ENCODE assay signal across 8 mouse cellular contexts in the genomic region with DNA sequence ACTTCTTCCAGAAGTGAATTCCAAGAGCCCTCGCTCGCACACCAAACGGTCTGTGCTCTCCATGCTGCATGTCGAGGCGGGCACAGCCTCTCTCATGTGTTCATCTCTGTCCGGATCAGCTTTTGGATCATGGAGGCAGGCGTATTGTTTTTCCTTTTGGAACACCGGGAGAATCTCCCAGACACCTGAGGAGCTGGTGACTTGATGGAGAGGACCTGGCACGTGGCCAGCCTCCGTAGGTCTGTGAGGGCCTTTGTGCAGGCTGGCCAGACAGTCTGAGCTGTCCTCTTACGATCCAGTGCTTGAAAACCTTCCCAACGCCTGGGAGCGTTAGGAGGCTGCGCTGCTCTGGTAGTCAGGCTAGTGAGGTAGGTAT. TPM values are rescaled to one million over a fixed set of nuclear protein-coding genes. Genes with fewer than 3 reads are reported as not detected.
DNase-seq lines count a peak whose midpoint lies in the region; ATAC-seq and TF ChIP-seq lines count a peak whose summit lies in the region.

No protein-coding gene starts in this region.

- 0 out of 2 replicates have a peak, but pooled peaks have one; percentile 3 for ATAC-seq in kidney, embryonic 16.5 days (ENCODE audit: low FRiP score, low TSS enrichment)
- peak; percentile 9; the same call in 1 of the 2 replicates for ATAC-seq in forebrain, embryonic 14.5 days
- peak; percentile 36 for ATAC-seq in liver, embryonic 14.5 days (ENCODE audit: insufficient read depth)
- ATAC-seq in stomach, embryonic 16.5 days (ENCODE audit: insufficient read depth, low FRiP score), result 0 out of 2 replicates have a peak, but pooled peaks have one; percentile 1

- H3K36me3 ChIP-seq in kidney, embryonic 16.5 days (ENCODE audit: insufficient read depth, low read length), result peaks cover 11% of the 10 kb centered on the region
- H3K36me3 ChIP-seq in forebrain, embryonic 14.5 days (ENCODE audit: control insufficient read depth, insufficient read depth, low read length), result peaks cover 20% of the 10 kb centered on the region
- H3K36me3 ChIP-seq in liver, embryonic 14.5 days (replicated peaks; ENCODE audit: control insufficient read depth, insufficient read depth, low read depth), result peaks cover 7% of the 10 kb centered on the region; the same call in 1 of the 2 replicates
- peaks cover 8% of the 10 kb centered on the region; the same call in 1 of the 2 replicates for H3K36me3 ChIP-seq in stomach, embryonic 16.5 days (ENCODE audit: control insufficient read depth, insufficient read depth, low read length)

- WGBS in kidney, embryonic 16.5 days, result under 1% methylated on average over 14 of the region's 14 CpGs
- under 1% methylated on average over 14 of the region's 14 CpGs for WGBS in forebrain, embryonic 14.5 days
- under 1% methylated on average over 14 of the region's 14 CpGs for WGBS in liver, embryonic 14.5 days (ENCODE audit: insufficient replicate concordance)
- under 1% methylated on average over 14 of the region's 14 CpGs for WGBS in stomach, embryonic 16.5 days

- TF ChIP-seq EP300 in liver, embryonic 14.5 days (IDR thresholded peaks at IDR 0.05; ENCODE audit: low read depth), result no peak

- peak overlapping the region; percentile 92 for H3K9ac ChIP-seq in kidney, embryonic 16.5 days (replicated peaks; ENCODE audit: low read length)
- H3K9ac ChIP-seq in forebrain, embryonic 14.5 days (ENCODE audit: low read length), result peak overlapping the region; percentile 68
- peak overlapping the region; percentile 93 for H3K9ac ChIP-seq in liver, embryonic 14.5 days (replicated peaks)
- peak overlapping the region; percentile 76 for H3K9ac ChIP-seq in stomach, embryonic 16.5 days (ENCODE audit: low read length)

- H3K27ac ChIP-seq in kidney, embryonic 16.5 days (ENCODE audit: low read length), result peak overlapping the region; percentile 84
- H3K27ac ChIP-seq in bone marrow macrophage, adult 2 months (ENCODE audit: insufficient read depth, low read depth, low read length), result peak overlapping the region; percentile 44
- peak overlapping the region; percentile 34 for H3K27ac ChIP-seq in forebrain, embryonic 14.5 days (ENCODE audit: low read depth, low read length)
- H3K27ac ChIP-seq in liver, embryonic 14.5 days, result peak overlapping the region; percentile 43
- peak overlapping the region; percentile 34 for H3K27ac ChIP-seq in stomach, embryonic 16.5 days (ENCODE audit: low read length)

- H3K9me3 ChIP-seq in kidney, embryonic 16.5 days (ENCODE audit: low read length), result no peaks in the 10 kb centered on the region
- no peaks in the 10 kb centered on the region for H3K9me3 ChIP-seq in forebrain, embryonic 14.5 days (replicated peaks; ENCODE audit: control insufficient read depth, low read length)
- H3K9me3 ChIP-seq in liver, embryonic 14.5 days (ENCODE audit: control insufficient read depth, low read length), result no peaks in the 10 kb centered on the region
- no peaks in the 10 kb centered on the region for H3K9me3 ChIP-seq in stomach, embryonic 16.5 days (replicated peaks; ENCODE audit: control insufficient read depth, low read length)

- 0 out of 2 replicates have a peak, but pooled peaks have one; percentile 20 for TF ChIP-seq POLR2A in bone marrow macrophage, adult 2 months (IDR thresholded peaks at IDR 0.05; ENCODE audit: borderline replicate concordance, low read depth, low read length)

- H3K4me3 ChIP-seq in kidney, embryonic 16.5 days (ENCODE audit: low read length), result peak overlapping the region; percentile 89
- peak overlapping the region; percentile 88 for H3K4me3 ChIP-seq in bone marrow macrophage, adult 2 months (ENCODE audit: insufficient read depth, low read length)
- peak overlapping the region; percentile 49 for H3K4me3 ChIP-seq in forebrain, embryonic 14.5 days (ENCODE audit: low read depth, low read length)
- H3K4me3 ChIP-seq in liver, embryonic 14.5 days (ENCODE audit: insufficient read depth in 1 of 2, low read depth in 2 of 2, low read length in 2 of 2), result peak overlapping the region; percentile 87 to 92
- H3K4me3 ChIP-seq in stomach, embryonic 16.5 days (replicated peaks; ENCODE audit: low read length), result peak overlapping the region; percentile 60

- DNase-seq in kidney, adult 18-20 months, result no peak
- DNase-seq in forebrain, embryonic 14.5 days (ENCODE audit: low spot score), result no peak
- no peak for DNase-seq in liver, embryonic 14.5 days (ENCODE audit: low read depth in 3 of 3, low spot score in 3 of 3)
- no peak for DNase-seq in B cell, adult 2 months
- no peak for DNase-seq in embryo, embryonic 10.5 days (ENCODE audit: low spot score)

- H3K27me3 ChIP-seq in kidney, embryonic 16.5 days (ENCODE audit: insufficient read depth, low read length), result peaks cover 21% of the 10 kb centered on the region
- peaks cover 12% of the 10 kb centered on the region; the same call in 1 of the 2 replicates for H3K27me3 ChIP-seq in forebrain, embryonic 14.5 days (replicated peaks; ENCODE audit: control insufficient read depth, insufficient read depth, low read length)
- no peaks in the 10 kb centered on the region; the same call in 1 of the 2 replicates for H3K27me3 ChIP-seq in liver, embryonic 14.5 days (ENCODE audit: control insufficient read depth, insufficient read depth, low read length)
- H3K27me3 ChIP-seq in stomach, embryonic 16.5 days (ENCODE audit: control insufficient read depth, insufficient read depth, low read length), result peaks cover 17% of the 10 kb centered on the region

- peaks cover 25% of the 10 kb centered on the region for H3K4me1 ChIP-seq in kidney, embryonic 16.5 days (ENCODE audit: insufficient read depth, low read length)
- peaks cover 10% of the 10 kb centered on the region; the same call in 1 of the 2 replicates for H3K4me1 ChIP-seq in bone marrow macrophage, adult 2 months (ENCODE audit: control insufficient read depth, insufficient read depth, low read length)
- H3K4me1 ChIP-seq in forebrain, embryonic 14.5 days (ENCODE audit: control insufficient read depth, insufficient read depth, low read length), result peaks cover 16% of the 10 kb centered on the region
- peaks cover 9 to 16% of the 10 kb centered on the region in 2 experiments; a peak in 3 of 4 replicates for H3K4me1 ChIP-seq in liver, embryonic 14.5 days (replicated peaks; ENCODE audit: control insufficient read depth in 2 of 2, insufficient read depth in 2 of 2, low read length in 1 of 2)
- peaks cover 23% of the 10 kb centered on the region for H3K4me1 ChIP-seq in stomach, embryonic 16.5 days (ENCODE audit: control insufficient read depth, insufficient read depth, low read length)

- peak overlapping the region; percentile 71 for H3K4me2 ChIP-seq in kidney, embryonic 16.5 days (replicated peaks; ENCODE audit: low read depth, low read length)
- H3K4me2 ChIP-seq in forebrain, embryonic 14.5 days (ENCODE audit: low read length), result peak overlapping the region; percentile 86
- peak overlapping the region; percentile 86 for H3K4me2 ChIP-seq in liver, embryonic 14.5 days (ENCODE audit: low read depth)
- peak overlapping the region; percentile 91 for H3K4me2 ChIP-seq in stomach, embryonic 16.5 days (ENCODE audit: low read depth, low read length)

- TF ChIP-seq CTCF in bone marrow macrophage, adult 2 months (IDR thresholded peaks at IDR 0.05; ENCODE audit: low read depth, low read length), result no peak
- no peak for TF ChIP-seq CTCF in liver, embryonic 14.5 days (IDR thresholded peaks at IDR 0.05; ENCODE audit: low read depth)

RNA-seq across cellular contexts. Expression of gene Slc25a1, which starts 5.9 kb away (rescaled TPM):
- polyA plus RNA-seq in kidney, embryonic 16.5 days (2015; fragmentation: Nextera tagmentation; extraction: Ambion mirVana), result 102 and 107 TPM in 2 replicates
- 53.5 and 59.4 TPM in 2 replicates for polyA plus RNA-seq in bone marrow macrophage, adult 2 months (2012; ENCODE audit: insufficient read depth, insufficient read length, missing spikeins)
- polyA plus RNA-seq in forebrain, embryonic 14.5 days (2014; fragmentation: Nextera tagmentation; extraction: Ambion mirVana), result 113 and 124 TPM in 2 replicates
- polyA plus RNA-seq in liver, embryonic 14.5 days (2012; rRNA removed), result 33.4 and 41.7 TPM in 2 replicates
- 50.6 and 57.2 TPM in 2 replicates for polyA plus RNA-seq in liver, embryonic 14.5 days (2014; fragmentation: Nextera tagmentation; extraction: Ambion mirVana)
- polyA plus RNA-seq in stomach, embryonic 16.5 days (2015; fragmentation: Nextera tagmentation; extraction: Ambion mirVana), result 117 and 125 TPM in 2 replicates

RNA-seq across cellular contexts. Expression of gene Gsc2, which starts 7.3 kb away (rescaled TPM):
- polyA plus RNA-seq in kidney, embryonic 16.5 days (2015; fragmentation: Nextera tagmentation; extraction: Ambion mirVana), result not detected in 2 replicates
- not detected in 2 replicates for polyA plus RNA-seq in bone marrow macrophage, adult 2 months (2012; ENCODE audit: insufficient read depth, insufficient read length, missing spikeins)
- not detected in 2 replicates for polyA plus RNA-seq in forebrain, embryonic 14.5 days (2014; fragmentation: Nextera tagmentation; extraction: Ambion mirVana)
- polyA plus RNA-seq in liver, embryonic 14.5 days (2012; rRNA removed), result not detected in 2 replicates
- polyA plus RNA-seq in liver, embryonic 14.5 days (2014; fragmentation: Nextera tagmentation; extraction: Ambion mirVana), result not detected in 2 replicates
- not detected in 2 replicates for polyA plus RNA-seq in stomach, embryonic 16.5 days (2015; fragmentation: Nextera tagmentation; extraction: Ambion mirVana)

RNA-seq across cellular contexts. Expression of gene Ess2, which starts 11.0 kb away (rescaled TPM):
- polyA plus RNA-seq in kidney, embryonic 16.5 days (2015; fragmentation: Nextera tagmentation; extraction: Ambion mirVana), result 40.7 and 44.8 TPM in 2 replicates
- polyA plus RNA-seq in bone marrow macrophage, adult 2 months (2012; ENCODE audit: insufficient read depth, insufficient read length, missing spikeins), result 20.1 and 27.1 TPM in 2 replicates
- polyA plus RNA-seq in forebrain, embryonic 14.5 days (2014; fragmentation: Nextera tagmentation; extraction: Ambion mirVana), result 43.5 and 46.1 TPM in 2 replicates
- polyA plus RNA-seq in liver, embryonic 14.5 days (2012; rRNA removed), result 6.3 and 7.5 TPM in 2 replicates
- polyA plus RNA-seq in liver, embryonic 14.5 days (2014; fragmentation: Nextera tagmentation; extraction: Ambion mirVana), result 6.8 and 7.6 TPM in 2 replicates
- 31.3 and 33.7 TPM in 2 replicates for polyA plus RNA-seq in stomach, embryonic 16.5 days (2015; fragmentation: Nextera tagmentation; extraction: Ambion mirVana)

RNA-seq across cellular contexts. Expression of gene Tssk2, which starts 23.7 kb away (rescaled TPM):
- not detected in 2 replicates for polyA plus RNA-seq in kidney, embryonic 16.5 days (2015; fragmentation: Nextera tagmentation; extraction: Ambion mirVana)
- polyA plus RNA-seq in bone marrow macrophage, adult 2 months (2012; ENCODE audit: insufficient read depth, insufficient read length, missing spikeins), result not detected in 2 replicates
- polyA plus RNA-seq in forebrain, embryonic 14.5 days (2014; fragmentation: Nextera tagmentation; extraction: Ambion mirVana), result 0.13 and 0.41 TPM in 2 replicates
- polyA plus RNA-seq in liver, embryonic 14.5 days (2012; rRNA removed), result not detected in 2 replicates
- polyA plus RNA-seq in liver, embryonic 14.5 days (2014; fragmentation: Nextera tagmentation; extraction: Ambion mirVana), result not detected in 2 replicates
- not detected in 2 replicates for polyA plus RNA-seq in stomach, embryonic 16.5 days (2015; fragmentation: Nextera tagmentation; extraction: Ambion mirVana)

RNA-seq across cellular contexts. Expression of gene Dgcr2, which starts 23.8 kb away (rescaled TPM):
- polyA plus RNA-seq in kidney, embryonic 16.5 days (2015; fragmentation: Nextera tagmentation; extraction: Ambion mirVana), result 103 and 107 TPM in 2 replicates
- polyA plus RNA-seq in bone marrow macrophage, adult 2 months (2012; ENCODE audit: insufficient read depth, insufficient read length, missing spikeins), result 23.2 and 29.4 TPM in 2 replicates
- 75.3 and 93.1 TPM in 2 replicates for polyA plus RNA-seq in forebrain, embryonic 14.5 days (2014; fragmentation: Nextera tagmentation; extraction: Ambion mirVana)
- polyA plus RNA-seq in liver, embryonic 14.5 days (2012; rRNA removed), result 14.2 and 16.3 TPM in 2 replicates
- polyA plus RNA-seq in liver, embryonic 14.5 days (2014; fragmentation: Nextera tagmentation; extraction: Ambion mirVana), result 13.2 and 15.5 TPM in 2 replicates
- 80.6 and 88.8 TPM in 2 replicates for polyA plus RNA-seq in stomach, embryonic 16.5 days (2015; fragmentation: Nextera tagmentation; extraction: Ambion mirVana)

Comparison
In these comparisons a context has a peak if more than half of its experiments do, and no peak if none do; other contexts are left out.
1. H3K27ac ChIP-seq: peak in every context shown above with its lines; median percentile 84 in kidney, embryonic 16.5 days; 44 in bone marrow macrophage, adult 2 months; 43 in liver, embryonic 14.5 days; 34 in forebrain, embryonic 14.5 days; 34 in stomach, embryonic 16.5 days.